Mouse (Mus musculus) mouse trophoblast stem cell (cell line): Measurements from ENCODE around the gene Apex1.
"Not testable (repeated sequence)": the region's sequence is repeated elsewhere in the genome, so short reads cannot be mapped to it uniquely, and the experiment has no call there.

Source experiments
- in situ Hi-C, 2 experiments: fragments of 300-500 bp; cut with MseI, MboI; formaldehyde crosslinking; loops; 2 replicates in 1 of 2; 3 replicates in 1 of 2; pipeline ENCODE4 v1.15.1; 2025

The Apex1 gene

DNA sequence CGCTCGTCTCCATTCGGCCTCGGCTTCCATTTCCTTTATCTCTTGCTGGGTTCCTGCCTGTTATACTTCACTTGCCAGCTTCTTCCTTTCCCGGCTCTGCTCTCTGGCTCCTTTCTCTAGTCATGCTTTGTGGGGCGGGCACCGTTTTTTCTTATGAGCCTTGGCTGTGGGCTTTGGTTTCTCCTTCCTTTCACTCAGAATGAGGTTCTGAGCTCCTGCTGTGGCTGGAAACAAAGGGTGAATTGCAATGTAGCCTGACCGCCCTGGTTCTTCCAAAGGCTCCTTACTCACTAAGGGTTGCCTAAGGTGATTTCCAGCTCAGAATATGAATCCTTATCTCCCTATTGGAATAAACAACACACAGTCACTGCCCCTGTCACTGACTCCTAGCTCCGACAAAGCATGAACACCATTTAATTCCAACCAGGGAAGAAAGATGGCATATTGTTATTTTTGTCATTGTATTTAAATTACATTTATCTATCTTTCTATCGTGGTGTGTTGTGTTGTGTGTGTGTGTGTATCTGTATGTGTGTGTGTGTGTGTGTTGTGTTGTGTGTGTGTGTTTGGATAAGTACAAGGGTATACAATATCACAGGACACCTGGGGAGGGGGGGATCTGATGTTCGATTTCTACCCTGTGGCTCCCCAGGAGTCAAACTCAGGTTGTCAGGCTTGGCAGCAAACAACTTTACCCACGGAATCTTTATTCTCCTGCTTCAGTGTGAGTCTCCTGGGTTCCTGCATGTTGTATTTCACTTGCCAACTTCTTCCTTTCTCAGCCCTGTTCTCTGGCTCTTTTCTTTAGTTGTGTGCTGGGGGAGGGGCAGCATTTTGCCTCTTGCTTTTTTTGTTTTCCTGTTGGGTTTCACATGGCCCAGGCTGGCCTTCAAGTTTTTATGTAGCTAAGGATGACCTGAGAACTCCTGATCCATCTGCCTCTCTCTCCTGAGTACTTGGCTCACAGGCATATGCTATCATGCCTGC lies 45.1 kb downstream of the Apex1 start:
- in situ Hi-C loops, result no loop called here

DNA sequence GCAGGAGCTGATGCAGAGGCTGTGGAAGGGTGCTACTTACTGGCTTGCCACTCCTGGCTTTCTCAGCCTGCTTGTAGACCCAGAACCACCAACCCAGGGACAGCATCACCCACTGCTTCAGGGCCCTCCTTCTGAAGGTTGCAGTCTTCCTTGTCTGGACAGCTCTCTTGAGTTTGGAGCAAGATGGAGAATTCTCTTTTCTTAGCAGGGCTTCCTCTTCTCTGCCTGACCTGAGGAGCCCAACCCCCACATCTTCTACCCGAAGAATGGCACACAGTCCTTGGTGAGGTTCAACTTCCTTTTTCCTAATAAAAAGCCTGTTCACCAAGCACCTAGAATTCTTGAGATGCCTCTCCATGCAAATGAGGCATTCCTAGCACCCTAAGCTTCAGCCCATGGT lies 46.1 kb downstream of the Apex1 start:
- in situ Hi-C loops, result no loop called here

DNA sequence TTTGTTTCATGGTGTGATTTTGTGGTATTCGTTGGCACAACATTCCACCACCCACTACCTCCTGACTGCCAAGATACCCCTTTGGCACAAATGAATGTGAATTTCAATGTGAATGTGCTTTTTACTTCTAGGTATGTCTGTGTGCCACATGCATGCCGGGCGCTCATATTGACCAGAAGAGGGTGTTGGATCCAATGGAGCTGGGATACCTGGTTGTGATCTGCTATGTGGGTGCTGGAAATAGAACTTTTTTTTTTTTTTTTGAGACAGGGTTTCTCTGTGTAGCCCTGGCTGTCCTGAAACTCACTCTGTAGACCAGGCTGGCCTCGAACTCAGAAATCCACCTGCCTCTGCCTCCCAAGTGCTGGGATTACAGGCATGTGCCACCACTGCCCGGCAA lies 48.3 kb downstream of the Apex1 start:
- in situ Hi-C loops, result not testable (repeated sequence)

DNA sequence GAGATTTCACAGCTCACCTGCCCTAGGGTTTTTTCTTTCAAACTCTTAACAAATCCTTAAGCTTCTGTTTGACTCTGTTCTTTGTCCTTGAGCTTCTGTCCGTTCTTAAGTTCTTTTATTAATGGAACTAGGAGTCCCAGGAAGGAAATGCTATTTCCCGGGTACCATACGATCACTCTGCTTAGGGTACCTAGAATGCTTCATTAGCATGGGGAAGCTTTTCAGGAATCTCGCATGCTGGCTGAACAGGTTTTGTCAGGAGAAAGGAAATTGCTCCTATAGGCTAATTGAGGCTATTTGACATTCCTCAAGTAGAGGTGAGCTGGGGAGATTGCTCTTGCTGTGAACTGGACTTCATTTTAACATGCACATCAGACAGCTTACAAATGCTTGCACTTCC lies 48.9 kb downstream of the Apex1 start:
- in situ Hi-C loops, result no loop called here

DNA sequence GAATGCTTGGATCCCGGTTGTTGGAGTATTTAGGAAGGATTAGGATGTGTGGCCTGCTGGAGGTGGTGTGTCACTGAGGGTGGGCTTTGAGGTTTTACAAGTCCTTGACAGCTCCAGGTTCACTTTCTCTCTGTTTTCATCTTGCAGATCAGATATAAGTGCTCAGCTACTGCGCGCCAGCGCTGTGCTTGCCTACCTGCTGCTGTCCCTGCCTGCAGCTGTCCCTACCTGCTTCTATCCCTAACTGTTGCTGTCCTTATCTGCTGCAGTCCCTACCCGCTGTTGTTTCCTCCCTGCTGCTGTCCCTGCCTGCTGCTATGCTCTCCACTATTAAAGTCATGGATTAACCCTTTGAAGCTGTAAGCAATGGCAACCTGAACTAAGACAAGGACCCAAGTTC lies 50.2 kb downstream of the Apex1 start:
- in situ Hi-C loops, result no loop called here

DNA sequence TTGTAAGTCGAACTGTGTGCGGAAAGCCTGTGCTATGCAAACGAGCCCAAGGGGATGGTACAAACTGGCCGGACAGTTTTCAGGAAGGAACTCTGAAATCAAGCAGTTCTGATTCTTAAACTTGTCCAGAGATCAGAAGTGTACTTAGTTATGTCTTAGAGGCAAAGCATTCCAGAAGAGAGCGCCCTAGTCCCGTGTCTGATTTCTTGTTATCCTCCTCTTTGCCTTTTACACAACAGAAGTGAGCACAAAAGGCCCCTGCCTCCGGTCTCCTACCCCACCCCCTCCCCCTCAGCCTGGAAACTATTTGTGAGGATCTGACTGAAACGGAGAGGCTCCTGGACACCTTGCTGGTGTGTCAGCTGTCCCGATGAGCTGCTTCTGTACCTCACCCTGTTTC lies 51.9 kb downstream of the Apex1 start:
- in situ Hi-C loops, result no loop called here
